Mouse (Mus musculus): Measurements from ENCODE around the gene Slf2.

Gene Slf2

GRCm38 (mm10) chr19:44908836-44909460 lies 22.0 kb upstream of the Slf2 start:
- no peak for DNase-seq (ENCODE audit: low read depth)

- no peak for DNase-seq (ENCODE audit: low read depth)
Observed at GRCm38 (mm10) chr19:44914481-44915249, 16.3 kb upstream of the Slf2 start.

GRCm38 (mm10) chr19:44918171-44918570 lies 12.8 kb upstream of the Slf2 start:
- no peak for DNase-seq (ENCODE audit: low read depth)

GRCm38 (mm10) chr19:44921466-44922139 lies 9.3 kb upstream of the Slf2 start:
- DNase-seq (ENCODE audit: low read depth): no peak

GRCm38 (mm10) chr19:44922521-44922920 lies 8.4 kb upstream of the Slf2 start:
- no peak for DNase-seq (ENCODE audit: low read depth)

- no peak for DNase-seq (ENCODE audit: low read depth)
Observed at GRCm38 (mm10) chr19:44924699-44925098, 6.3 kb upstream of the Slf2 start.

- no peak for DNase-seq (ENCODE audit: low read depth)
Observed at GRCm38 (mm10) chr19:44926781-44927180, 4.2 kb upstream of the Slf2 start.

GRCm38 (mm10) chr19:44927250-44927649 lies 3.7 kb upstream of the Slf2 start:
- no peak for DNase-seq (ENCODE audit: low read depth)

GRCm38 (mm10) chr19:44928185-44928584 lies 2.8 kb upstream of the Slf2 start:
- no peak for DNase-seq (ENCODE audit: low read depth)

GRCm38 (mm10) chr19:44929251-44929650 lies 1.7 kb upstream of the Slf2 start:
- no peak for DNase-seq (ENCODE audit: low read depth)

GRCm38 (mm10) chr19:44929663-44930062 lies 1.3 kb upstream of the Slf2 start:
- DNase-seq (ENCODE audit: low read depth): no peak

GRCm38 (mm10) chr19:44930122-44930521 lies 829 bp upstream of the Slf2 start:
- no peak for DNase-seq (ENCODE audit: low read depth)

- DNase-seq (ENCODE audit: low read depth): peak; percentile 92
Observed at GRCm38 (mm10) chr19:44931454-44931759, 456 bp downstream of the Slf2 start.

- DNase-seq (ENCODE audit: low read depth): peak; percentile 30
Observed at GRCm38 (mm10) chr19:44932051-44932450, 1.1 kb downstream of the Slf2 start.

- no peak for DNase-seq (ENCODE audit: low read depth)
Observed at GRCm38 (mm10) chr19:44933136-44933535, 2.2 kb downstream of the Slf2 start.

- no peak for DNase-seq (ENCODE audit: low read depth)
Observed at GRCm38 (mm10) chr19:44959633-44960032, 28.7 kb downstream of the Slf2 start.

GRCm38 (mm10) chr19:44965978-44966377 lies 35.0 kb downstream of the Slf2 start:
- no peak for DNase-seq (ENCODE audit: low read depth)

GRCm38 (mm10) chr19:44968329-44968728 lies 37.4 kb downstream of the Slf2 start:
- DNase-seq (ENCODE audit: low read depth): no peak

- DNase-seq (ENCODE audit: low read depth): no peak
Observed at GRCm38 (mm10) chr19:44976636-44977035, 45.7 kb downstream of the Slf2 start.

GRCm38 (mm10) chr19:44977148-44977547 lies 46.2 kb downstream of the Slf2 start:
- no peak for DNase-seq (ENCODE audit: low read depth)

GRCm38 (mm10) chr19:44980787-44981186 lies 49.8 kb downstream of the Slf2 start:
- DNase-seq (ENCODE audit: low read depth): no peak

GRCm38 (mm10) chr19:44982477-44983115 lies 51.6 kb downstream of the Slf2 start:
- DNase-seq (ENCODE audit: low read depth): no peak

GRCm38 (mm10) chr19:44983366-44983765 lies 52.4 kb downstream of the Slf2 start:
- no peak for DNase-seq (ENCODE audit: low read depth)
